Mouse (Mus musculus): ENCODE measurements around the gene Smarcd3.

DNA sequence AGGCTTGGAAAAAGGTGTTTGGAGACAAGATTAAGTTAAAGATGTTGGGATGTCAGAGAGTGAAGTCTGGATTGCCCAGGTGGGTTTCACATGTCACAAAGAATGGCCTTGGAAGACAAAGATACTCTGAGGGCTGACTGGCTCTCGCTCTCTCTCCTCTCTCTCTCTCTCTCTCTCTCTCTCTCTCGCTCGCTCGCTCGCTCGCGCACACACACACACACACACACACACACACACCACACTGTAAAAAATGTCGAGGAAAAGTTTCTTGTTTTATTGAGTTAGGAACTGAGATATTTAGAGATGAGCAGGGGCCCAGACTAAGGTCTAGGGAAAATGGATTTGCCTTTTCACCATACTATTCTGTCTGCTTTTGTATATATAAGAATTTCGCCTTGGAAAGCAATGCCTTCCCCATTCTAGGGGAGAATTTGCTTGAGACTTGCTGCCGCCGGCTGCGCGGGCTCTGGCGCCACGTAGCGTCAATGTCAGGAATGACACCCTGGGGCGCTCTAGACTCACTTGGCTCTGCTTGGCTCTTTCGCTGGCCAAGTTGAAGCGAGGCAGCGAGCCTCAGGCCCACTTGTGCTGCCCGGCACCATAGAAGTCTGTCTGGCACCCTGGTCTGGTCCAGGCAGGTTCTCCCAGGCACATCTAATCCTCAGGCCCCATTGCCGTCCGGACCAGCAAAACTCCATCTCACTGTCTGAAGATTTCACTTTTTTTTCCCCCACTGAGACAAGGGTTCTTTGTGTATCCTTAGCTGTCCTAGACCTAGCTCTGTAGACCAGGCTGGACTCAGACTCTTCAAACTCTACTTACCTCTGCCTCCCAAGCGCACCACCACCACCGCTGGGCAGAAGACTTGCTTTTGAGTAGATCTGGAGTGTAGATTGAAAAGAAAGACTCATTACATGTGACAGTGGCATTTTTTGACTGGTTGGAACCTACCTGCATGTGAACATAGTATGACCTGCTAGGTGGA lies 27.8 kb upstream of the Smarcd3 start:
- TF ChIP-seq CTCF (IDR thresholded peaks at IDR 0.05; ENCODE audit: extremely low read depth, insufficient read depth, insufficient read length, insufficient replicate concordance): peak; percentile 94
- TF ChIP-seq POLR2A (IDR thresholded peaks at IDR 0.05; ENCODE audit: low read depth, low read length): no peak

Measured in spleen, adult 2 months (tissue).